ENCODE assay signal across 10 mouse cellular contexts in genomic region chr11:105240991-105241390, GRCm38 (mm10). TPM values are rescaled to one million over a fixed set of nuclear protein-coding genes. Genes with fewer than 3 reads are reported as not detected.
A peak's percentile ranks its signal among the peaks of the same experiment; 100 is the strongest.
DNase-seq lines count a peak whose midpoint lies in the region; ATAC-seq and TF ChIP-seq lines count a peak whose summit lies in the region.
"Had no signal": no experiment of that assay in that cellular context is flagged by ENCODE, and none has a peak within 500 bp of the region (broad histone marks: within the 10 kb centered on the region; RNA-seq: fewer than 3 reads in every experiment).

No protein-coding gene starts in this region.

- H3K4me1 ChIP-seq in midbrain, postnatal 0 days (ENCODE audit: insufficient read depth, low read length) = no peaks in the 10 kb centered on the region
- no peaks in the 10 kb centered on the region for H3K4me1 ChIP-seq in midbrain, embryonic 13.5 days (replicated peaks)
- H3K4me1 ChIP-seq: limb, embryonic 13.5 days had no signal

- H3K27me3 ChIP-seq in midbrain, postnatal 0 days (ENCODE audit: insufficient read depth, low read length) = no peaks in the 10 kb centered on the region
- no peaks in the 10 kb centered on the region for H3K27me3 ChIP-seq in midbrain, embryonic 13.5 days
- H3K27me3 ChIP-seq: limb, embryonic 13.5 days had no signal

- no peak overlapping the region for H3K27ac ChIP-seq in midbrain, postnatal 0 days (ENCODE audit: low read depth, low read length)
- H3K27ac ChIP-seq in midbrain, embryonic 13.5 days = no peak overlapping the region
- H3K27ac ChIP-seq: limb, embryonic 13.5 days had no signal

- peak; percentile 78 for TF ChIP-seq CTCF in midbrain, postnatal 0 days (IDR thresholded peaks at IDR 0.05)

- peaks cover 8% of the 10 kb centered on the region for H3K36me3 ChIP-seq in midbrain, postnatal 0 days (ENCODE audit: insufficient read depth, low read length)
- H3K36me3 ChIP-seq in midbrain, embryonic 13.5 days = peaks cover 15% of the 10 kb centered on the region

- H3K4me2 ChIP-seq in midbrain, postnatal 0 days (ENCODE audit: low read depth, low read length, poor library complexity, severe bottlenecking) = no peak overlapping the region
- H3K4me2 ChIP-seq in midbrain, embryonic 13.5 days (replicated peaks) = no peak overlapping the region
- H3K4me2 ChIP-seq: limb, embryonic 13.5 days had no signal

- no peak overlapping the region for H3K4me3 ChIP-seq in midbrain, postnatal 0 days (ENCODE audit: low read depth, low read length)
- no peak overlapping the region for H3K4me3 ChIP-seq in midbrain, embryonic 13.5 days (replicated peaks)
- H3K4me3 ChIP-seq: limb, embryonic 13.5 days had no signal

- DNase-seq in gastrocnemius, adult 18-20 months (ENCODE audit: low spot score) = peak; percentile 15
- no peak for DNase-seq in gastrocnemius, postnatal 10 days
- DNase-seq in midbrain, postnatal 0 days (ENCODE audit: low spot score) = peak; percentile 40
- peak; percentile 20 for DNase-seq in embryo, embryonic 11.5 days (ENCODE audit: low read depth, low spot score)
- DNase-seq in retina, postnatal 7 days (ENCODE audit: low read depth, low spot score) = peak; percentile 16
- DNase-seq in cerebellum, adult 11 months = no peak
- DNase-seq: heart, postnatal 4 days had no signal

- no peak for ATAC-seq in midbrain, postnatal 0 days (ENCODE audit: low FRiP score)
- no peak for ATAC-seq in midbrain, embryonic 13.5 days
- ATAC-seq in granulocyte monocyte progenitor cell, adult 5-6 weeks (replicated peaks; ENCODE audit: poor library complexity, severe bottlenecking) = no peak

- H3K9me3 ChIP-seq in midbrain, postnatal 0 days (ENCODE audit: low read length) = no peaks in the 10 kb centered on the region
- no peaks in the 10 kb centered on the region for H3K9me3 ChIP-seq in midbrain, embryonic 13.5 days
- H3K9me3 ChIP-seq: limb, embryonic 13.5 days had no signal

- no peak overlapping the region for H3K9ac ChIP-seq in midbrain, postnatal 0 days (replicated peaks; ENCODE audit: low read length, poor library complexity, severe bottlenecking)
- H3K9ac ChIP-seq in midbrain, embryonic 13.5 days (replicated peaks) = no peak overlapping the region
- H3K9ac ChIP-seq: limb, embryonic 13.5 days had no signal

RNA-seq across cellular contexts. Expression of gene Mrc2, which starts 51.5 kb away (rescaled TPM):
- 1 to 10 TPM; 7.5 to 8.5 TPM for total RNA-seq in gastrocnemius, adult 18-20 months (2021)
- total RNA-seq in gastrocnemius, postnatal 10 days (2021) = 10 to 100 TPM; 42.2 to 70.8 TPM
- 16.8 and 20.5 TPM in 2 replicates for total RNA-seq in midbrain, postnatal 0 days (2014; rRNA removed)
- 3.4 TPM in 2 replicates for polyA plus RNA-seq in midbrain, postnatal 0 days (2015; fragmentation: Nextera tagmentation; extraction: Ambion mirVana)
- 5.0 and 5.3 TPM in 2 replicates for polyA plus RNA-seq in midbrain, embryonic 13.5 days (2015; fragmentation: Nextera tagmentation; extraction: Ambion mirVana)
- not detected in 2 replicates for total RNA-seq in granulocyte monocyte progenitor cell, adult 5-6 weeks (2014; fragmentation: Nextera tagmentation)
- not detected in 2 replicates for total RNA-seq in granulocyte monocyte progenitor cell, adult 5-6 weeks (2017)

Comparison
In these comparisons a context has a peak if more than half of its experiments do, and no peak if none do; other contexts are left out.
1. DNase-seq: peak in gastrocnemius, adult 18-20 months (single experiment), midbrain, postnatal 0 days (single experiment), embryo, embryonic 11.5 days (single experiment) and retina, postnatal 7 days (single experiment); none in gastrocnemius, postnatal 10 days (single experiment) and cerebellum, adult 11 months (single experiment).
2. RNA of gene Mrc2, which starts 51.5 kb away (total RNA-seq): 42.2 to 70.8 TPM in gastrocnemius, postnatal 10 days, 16.8 to 20.5 TPM in midbrain, postnatal 0 days and 7.5 to 8.5 TPM in gastrocnemius, adult 18-20 months; not detected in granulocyte monocyte progenitor cell, adult 5-6 weeks; every median in the first group is over 4 times any median in the second.